Mouse (Mus musculus) limb, embryonic 10.5 days (tissue): ENCODE measurements around the gene Caprin1. TPM values are rescaled to one million over a fixed set of nuclear protein-coding genes. Genes with fewer than 3 reads are reported as not detected.

Experiments used
- DNase-seq: peaks from one replicate; pipeline ENCODE4 v3.0.0-alpha.2; 2017; ENCODE audit warnings: low spot score
- H3K27ac ChIP-seq: fragments of 300-500 bp; sonication (generic); 2 replicates; pipeline ENCODE4 v1.5.1; 2016; ENCODE audit warnings: mild to moderate bottlenecking
- H3K27me3 ChIP-seq: fragments of 300-500 bp; sonication (generic); 2 replicates; pipeline ENCODE4 v1.6.1; 2016; ENCODE audit warnings: low read depth, mild to moderate bottlenecking; ENCODE audit not compliant: poor library complexity, severe bottlenecking
- H3K36me3 ChIP-seq: fragments of 300-500 bp; sonication (generic); 2 replicates; pipeline ENCODE4 v1.6.1; 2016; ENCODE audit warnings: mild to moderate bottlenecking, moderate library complexity
- H3K4me1 ChIP-seq: fragments of 300-500 bp; sonication (generic); 2 replicates; pipeline ENCODE4 v1.6.1; 2016
- H3K4me3 ChIP-seq: fragments of 300-500 bp; sonication (generic); 2 replicates; pipeline ENCODE4 v1.5.1; 2016; ENCODE audit warnings: mild to moderate bottlenecking, moderate library complexity
- H3K9me3 ChIP-seq: fragments of 300-500 bp; sonication (generic); replicated peaks from 2 replicates; pipeline ENCODE4 v1.6.1; 2016; ENCODE audit warnings: mild to moderate bottlenecking
- WGBS: fragments of 180-500 bp; shearing (Covaris S2); methylation state at CpG from one replicate; pipeline ENCODE4 v1.1.7; 2016; 5-methylcytosine and 5-hydroxymethylcytosine counted together
- polyA plus RNA-seq: library from polyadenylated mRNA; unstranded; fragments of >200 nt; fragmentation: Nextera tagmentation; extraction: Ambion mirVana; gene quantifications from 2 replicates; pipeline ENCODE4 v1.2.1, GENCODE M21; 2016

Caprin1 gene
- polyA plus RNA-seq = 513 and 547 TPM in 2 replicates

DNA sequence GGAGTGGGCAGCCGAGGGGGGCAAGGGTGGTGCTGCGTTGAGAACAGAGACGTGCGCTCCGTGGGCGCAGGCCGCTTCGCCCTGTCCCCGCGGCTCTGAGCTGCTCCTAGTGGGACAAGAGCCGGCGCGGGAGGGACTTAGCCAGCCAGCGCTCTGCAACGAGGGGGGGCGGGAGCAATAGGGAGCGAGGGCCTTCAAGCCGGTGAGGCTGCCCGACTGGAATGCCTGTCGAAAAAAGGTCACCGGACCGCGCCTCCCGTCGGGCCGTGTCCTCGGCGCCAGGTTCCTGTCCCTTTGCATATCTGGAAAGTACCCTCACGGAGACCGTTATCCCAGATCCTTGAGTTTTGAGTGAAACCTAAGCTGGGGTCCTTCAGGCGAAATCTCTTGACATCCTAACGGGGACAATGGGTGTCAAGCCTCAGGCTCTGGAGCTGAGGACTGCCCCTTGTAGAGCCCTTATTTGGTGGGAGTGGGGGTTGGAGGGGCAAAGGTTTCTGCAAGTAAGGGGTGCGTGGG is at the start of gene Caprin1:
TSS of gene Caprin1 (minus strand) at position 159 of the 519 bp plus-strand sequence.
- peaks cover 24% of the 10 kb centered on the region for H3K4me1 ChIP-seq
- under 1% methylated on average over 31 of the region's 33 CpGs for WGBS
- H3K9me3 ChIP-seq = no peaks in the 10 kb centered on the region
- H3K27me3 ChIP-seq = no peaks in the 10 kb centered on the region
- peak; percentile 96 for DNase-seq
- H3K36me3 ChIP-seq = peaks cover 28% of the 10 kb centered on the region
- peak within 1 kb of the TSS; percentile 82 for H3K4me3 ChIP-seq
- peak within 1 kb of the TSS; percentile 100 for H3K27ac ChIP-seq

DNA sequence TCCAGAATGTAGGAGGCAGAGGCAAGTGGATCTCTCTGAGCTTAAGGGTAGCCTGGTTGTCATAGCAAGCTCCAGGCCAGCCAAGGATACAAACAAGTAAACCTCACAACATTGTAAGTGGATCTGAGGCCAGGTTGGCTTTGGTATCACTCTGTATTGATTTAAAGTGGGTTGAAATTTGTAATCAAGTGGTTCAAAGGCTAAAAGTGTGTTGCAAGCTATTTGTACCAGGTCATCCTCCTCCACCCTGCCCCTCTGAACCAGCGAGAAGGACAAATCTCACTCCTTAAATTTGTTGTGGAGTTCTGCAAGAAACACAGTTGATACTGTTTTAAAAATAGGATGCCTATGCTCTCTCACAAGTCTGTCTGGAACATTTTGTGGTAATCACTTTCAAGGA is 49.4 kb upstream of the Caprin1 start:
- WGBS = 95% methylated on average over 1 of the region's 1 CpGs
- Histone ChIP-seq H3K4me3 (no peak overlapping the region), H3K4me1 (no peaks in the 10 kb centered on the region), H3K9me3 (no peaks in the 10 kb centered on the region), H3K27me3 (no peaks in the 10 kb centered on the region), H3K27ac (no peak overlapping the region), H3K36me3 (no peaks in the 10 kb centered on the region)
- DNase-seq = no peak

DNA sequence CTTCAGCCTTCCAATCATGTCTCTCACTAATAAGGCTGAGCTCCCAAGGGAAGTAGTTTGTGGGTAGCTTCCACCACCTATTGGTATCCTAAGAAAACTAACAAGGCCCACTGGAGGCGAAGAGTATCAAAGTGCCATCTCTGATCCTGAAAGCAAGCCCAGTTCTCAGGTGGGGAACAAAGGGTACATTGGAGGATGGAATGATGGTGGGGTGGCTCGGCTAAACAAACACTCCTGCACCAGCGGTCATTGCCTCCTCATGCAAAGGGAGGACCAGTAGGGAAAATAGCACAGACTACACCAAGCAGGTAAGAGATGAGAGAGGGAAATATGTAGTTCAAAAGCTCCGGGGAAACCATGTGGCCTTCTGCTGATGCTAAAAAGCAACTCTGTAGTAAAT is 48.8 kb upstream of the Caprin1 start:
- no peaks in the 10 kb centered on the region for H3K4me1 ChIP-seq
- WGBS = 90% methylated on average over 4 of the region's 4 CpGs
- no peak for DNase-seq
- H3K36me3 ChIP-seq = no peaks in the 10 kb centered on the region
- H3K9me3 ChIP-seq = no peaks in the 10 kb centered on the region
- H3K27ac ChIP-seq = no peak overlapping the region
- no peak overlapping the region for H3K4me3 ChIP-seq
- no peaks in the 10 kb centered on the region for H3K27me3 ChIP-seq

DNA sequence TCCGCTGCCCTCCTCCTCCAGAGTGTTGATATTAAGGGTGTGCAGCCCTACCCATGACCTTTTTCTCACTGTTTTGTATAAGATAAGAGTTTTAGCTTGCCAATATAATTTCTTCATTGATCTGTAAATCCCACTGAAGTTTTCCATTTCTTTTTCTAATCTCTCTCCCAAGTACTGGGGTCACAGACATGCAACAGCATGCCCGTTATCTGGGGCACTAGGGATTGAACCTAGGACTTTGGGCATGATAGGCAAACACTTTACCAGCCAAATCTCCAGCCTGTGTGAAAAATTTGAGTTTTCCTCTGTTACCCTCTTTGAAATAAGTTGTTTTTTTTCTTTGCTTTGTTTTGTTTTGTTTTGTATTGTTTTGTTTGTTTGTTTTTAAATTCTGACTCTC is 46.6 kb upstream of the Caprin1 start:
- DNase-seq = no peak
- Histone ChIP-seq H3K36me3 (no peaks in the 10 kb centered on the region), H3K27ac (no peak overlapping the region), H3K4me1 (peaks cover 12% of the 10 kb centered on the region), H3K9me3 (no peaks in the 10 kb centered on the region), H3K4me3 (no peak overlapping the region), H3K27me3 (no peaks in the 10 kb centered on the region)
- 94% methylated on average over 2 of the region's 2 CpGs for WGBS

DNA sequence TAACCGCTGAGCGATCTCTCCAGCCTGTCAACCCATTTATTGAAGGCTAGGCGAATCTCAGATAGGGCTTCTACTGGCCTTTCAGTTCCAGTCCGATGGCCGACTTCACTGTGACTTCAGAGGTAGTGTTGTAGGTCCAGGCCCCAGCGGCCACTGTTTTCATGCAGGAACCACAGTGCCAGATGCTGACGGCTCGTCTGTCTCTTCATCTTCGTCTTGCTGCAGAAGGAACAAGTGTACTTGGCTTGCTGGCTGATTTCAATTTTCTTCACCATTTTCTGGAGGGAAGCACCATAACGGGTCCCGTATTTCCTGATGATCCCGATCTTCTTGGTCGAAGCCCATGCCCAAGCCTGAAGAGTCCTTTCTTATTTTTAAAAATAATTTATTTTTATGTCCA is 45.9 kb upstream of the Caprin1 start:
- Histone ChIP-seq H3K27me3 (no peaks in the 10 kb centered on the region), H3K27ac (no peak overlapping the region), H3K4me1 (peaks cover 12% of the 10 kb centered on the region), H3K9me3 (no peaks in the 10 kb centered on the region), H3K4me3 (no peak overlapping the region), H3K36me3 (no peaks in the 10 kb centered on the region)
- WGBS = 95% methylated on average over 13 of the region's 13 CpGs
- no peak for DNase-seq

DNA sequence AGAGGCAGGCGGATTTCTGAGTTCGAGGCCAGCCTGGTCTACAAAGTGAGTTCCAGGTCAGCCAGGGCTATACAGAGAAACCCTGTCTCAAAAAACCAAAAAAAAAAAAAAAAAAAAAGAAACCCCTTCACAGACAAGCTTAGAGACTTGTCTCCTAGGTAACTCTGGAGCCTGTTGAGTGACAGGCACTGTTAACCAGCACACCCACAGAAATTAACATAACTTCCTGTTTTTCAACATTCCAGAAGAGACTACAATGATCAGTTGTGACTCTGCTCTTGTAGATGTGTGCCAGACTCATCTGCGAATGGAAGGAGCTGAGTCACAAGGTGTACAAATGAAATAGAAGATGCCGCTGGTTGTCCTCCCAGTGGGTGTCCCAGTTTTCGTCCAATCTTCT is 44.9 kb upstream of the Caprin1 start:
- H3K4me1 ChIP-seq = peaks cover 12% of the 10 kb centered on the region
- DNase-seq = no peak
- no peaks in the 10 kb centered on the region for H3K27me3 ChIP-seq
- 90% methylated on average over 5 of the region's 5 CpGs for WGBS
- H3K9me3 ChIP-seq = no peaks in the 10 kb centered on the region
- H3K27ac ChIP-seq = no peak overlapping the region
- no peaks in the 10 kb centered on the region for H3K36me3 ChIP-seq
- no peak overlapping the region for H3K4me3 ChIP-seq

DNA sequence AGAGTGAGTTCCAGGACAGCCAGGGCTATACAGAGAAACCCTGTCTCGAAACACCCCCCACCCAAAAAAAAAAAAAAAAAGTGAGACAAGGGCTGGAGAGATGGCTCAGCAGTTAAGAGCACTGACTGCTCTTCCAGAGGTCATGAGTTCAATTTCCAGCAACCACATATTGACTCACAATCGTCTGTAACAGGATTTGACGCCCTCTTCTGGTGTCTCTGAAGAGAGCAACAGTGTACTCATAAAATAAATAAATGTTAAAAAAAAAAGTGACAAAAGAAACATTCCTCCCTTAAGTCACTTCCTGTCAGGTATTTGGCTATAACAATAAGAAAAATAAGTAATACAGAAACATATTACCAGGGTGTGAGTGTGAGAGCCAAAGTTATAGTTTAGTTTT is 41.0 kb upstream of the Caprin1 start:
- H3K36me3 ChIP-seq = no peaks in the 10 kb centered on the region
- no peak overlapping the region for H3K27ac ChIP-seq
- no peak for DNase-seq
- peaks cover 17% of the 10 kb centered on the region for H3K4me1 ChIP-seq
- no peaks in the 10 kb centered on the region for H3K9me3 ChIP-seq
- H3K27me3 ChIP-seq = no peaks in the 10 kb centered on the region
- no peak overlapping the region for H3K4me3 ChIP-seq
- WGBS = 75% methylated on average over 3 of the region's 3 CpGs

DNA sequence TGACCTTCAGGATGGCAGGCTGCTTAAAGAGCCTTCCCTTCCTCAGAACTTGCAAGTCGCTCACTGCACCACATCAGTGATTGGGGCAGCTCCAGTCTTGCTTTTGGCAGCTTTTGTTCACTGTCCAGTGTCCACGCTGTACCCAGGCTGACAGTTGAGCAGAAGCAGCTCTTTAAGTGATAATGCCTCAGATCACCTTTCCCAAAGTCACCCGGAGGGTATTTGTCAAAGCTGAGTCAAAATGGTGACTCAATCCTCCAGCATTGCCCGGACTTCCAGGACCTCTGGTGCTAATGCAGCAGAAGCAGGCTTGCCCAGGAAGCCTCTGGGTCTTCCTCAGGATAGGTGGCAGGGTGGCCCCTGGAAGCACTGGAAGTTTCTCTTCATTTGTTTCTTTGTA is 39.7 kb upstream of the Caprin1 start:
- H3K4me1 ChIP-seq = peaks cover 17% of the 10 kb centered on the region
- H3K36me3 ChIP-seq = no peaks in the 10 kb centered on the region
- no peak overlapping the region for H3K4me3 ChIP-seq
- H3K27ac ChIP-seq = no peak overlapping the region
- WGBS = 79% methylated on average over 4 of the region's 4 CpGs
- H3K9me3 ChIP-seq = no peaks in the 10 kb centered on the region
- H3K27me3 ChIP-seq = no peaks in the 10 kb centered on the region
- no peak for DNase-seq

DNA sequence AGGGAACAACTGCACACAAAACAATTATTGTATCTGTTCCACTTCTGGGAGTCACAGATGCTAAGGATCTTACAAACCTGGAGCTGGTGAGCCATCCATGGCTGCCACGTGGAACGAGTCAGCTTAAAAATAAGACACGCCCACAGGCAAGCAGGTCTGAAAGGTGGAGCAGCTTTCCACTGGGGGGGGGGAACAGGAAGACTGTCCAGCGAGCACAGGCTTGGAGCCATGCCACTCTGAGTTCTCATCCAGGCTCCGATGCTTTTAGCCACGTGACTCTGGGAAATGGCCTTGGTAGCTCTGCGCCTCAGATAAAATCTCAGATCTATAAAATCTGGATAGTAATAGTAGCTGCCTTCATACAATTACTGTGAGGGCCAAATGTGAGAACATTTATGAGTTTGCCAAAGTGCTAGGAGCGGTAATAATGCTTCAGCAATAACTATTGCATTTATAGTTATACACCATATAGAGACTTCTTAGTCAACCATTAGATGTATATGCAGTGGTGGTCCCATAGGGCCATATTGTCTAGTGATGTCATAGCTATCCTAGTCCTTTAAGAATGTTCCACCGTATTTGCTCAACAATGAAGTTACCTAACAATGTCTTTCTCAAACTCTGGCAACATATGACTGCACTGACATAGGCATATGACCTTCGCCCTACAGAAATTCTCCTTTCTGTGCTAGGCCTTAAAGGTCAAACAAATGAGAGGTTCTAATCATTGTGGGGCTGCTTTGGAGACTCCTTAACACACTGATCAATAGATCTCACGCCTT is 38.4 kb upstream of the Caprin1 start:
- Histone ChIP-seq H3K4me1 (peaks cover 17% of the 10 kb centered on the region), H3K36me3 (no peaks in the 10 kb centered on the region), H3K27me3 (no peaks in the 10 kb centered on the region), H3K4me3 (no peak overlapping the region), H3K9me3 (no peaks in the 10 kb centered on the region), H3K27ac (no peak overlapping the region)
- no peak for DNase-seq
- 85% methylated on average over 11 of the region's 11 CpGs for WGBS

DNA sequence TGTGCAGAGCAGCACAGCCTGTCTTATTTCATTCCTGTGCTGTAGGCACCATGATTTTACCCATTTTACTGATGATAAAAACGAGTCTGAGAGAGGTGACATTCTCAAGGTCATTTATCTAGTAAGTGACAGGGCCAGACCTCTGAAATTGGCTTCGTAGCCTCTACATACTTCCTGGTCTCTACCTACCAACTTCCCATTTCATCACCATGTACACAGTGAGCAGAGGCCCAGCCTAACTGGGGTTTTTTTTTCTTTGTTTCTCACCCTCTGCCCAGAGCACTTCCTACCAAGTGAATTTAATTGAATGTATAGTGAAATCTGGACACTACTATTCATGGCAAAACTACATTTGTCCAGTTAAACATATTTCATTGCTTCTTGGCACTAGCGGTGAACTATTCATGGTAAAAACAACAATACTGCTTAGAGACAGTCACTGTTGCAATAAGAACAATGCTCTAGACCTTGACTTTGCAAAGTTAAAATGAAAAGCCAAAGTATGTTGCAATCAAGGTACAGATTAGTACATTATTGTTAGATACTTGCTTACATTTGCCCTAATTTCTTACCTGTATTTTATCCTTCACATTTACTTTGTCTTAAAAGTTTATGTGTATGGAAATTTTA is 36.5 kb upstream of the Caprin1 start:
- Histone ChIP-seq H3K36me3 (no peaks in the 10 kb centered on the region), H3K4me3 (no peak overlapping the region), H3K4me1 (peaks cover 5% of the 10 kb centered on the region; the same call in 1 of the 2 replicates), H3K27ac (no peak overlapping the region), H3K27me3 (no peaks in the 10 kb centered on the region), H3K9me3 (no peaks in the 10 kb centered on the region)
- WGBS = 76% methylated on average over 3 of the region's 3 CpGs
- DNase-seq = no peak

DNA sequence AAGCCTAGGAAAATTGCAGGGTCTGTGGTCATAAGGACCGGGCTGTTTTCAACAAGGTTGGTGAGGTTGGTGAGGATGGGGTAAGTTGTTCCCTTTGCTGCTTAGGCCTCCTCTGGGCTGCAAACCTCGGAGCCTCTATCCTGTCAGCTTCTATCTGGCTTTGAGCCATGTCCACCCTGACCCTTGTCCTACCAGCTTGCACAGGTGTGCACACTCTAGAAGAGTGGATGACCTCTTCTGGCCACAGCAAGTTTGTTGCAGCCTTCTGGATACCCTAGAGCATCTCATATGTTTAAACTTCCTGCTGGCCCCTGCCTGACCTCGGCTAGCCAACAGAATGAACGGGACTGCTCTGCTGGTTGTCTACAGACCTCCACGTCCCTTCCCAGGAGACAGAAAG is 35.5 kb upstream of the Caprin1 start:
- H3K9me3 ChIP-seq = no peaks in the 10 kb centered on the region
- no peak overlapping the region for H3K27ac ChIP-seq
- H3K36me3 ChIP-seq = no peaks in the 10 kb centered on the region
- peaks cover 5% of the 10 kb centered on the region; the same call in 1 of the 2 replicates for H3K4me1 ChIP-seq
- 56% methylated on average over 5 of the region's 5 CpGs for WGBS
- H3K4me3 ChIP-seq = no peak overlapping the region
- no peak for DNase-seq
- no peaks in the 10 kb centered on the region for H3K27me3 ChIP-seq

DNA sequence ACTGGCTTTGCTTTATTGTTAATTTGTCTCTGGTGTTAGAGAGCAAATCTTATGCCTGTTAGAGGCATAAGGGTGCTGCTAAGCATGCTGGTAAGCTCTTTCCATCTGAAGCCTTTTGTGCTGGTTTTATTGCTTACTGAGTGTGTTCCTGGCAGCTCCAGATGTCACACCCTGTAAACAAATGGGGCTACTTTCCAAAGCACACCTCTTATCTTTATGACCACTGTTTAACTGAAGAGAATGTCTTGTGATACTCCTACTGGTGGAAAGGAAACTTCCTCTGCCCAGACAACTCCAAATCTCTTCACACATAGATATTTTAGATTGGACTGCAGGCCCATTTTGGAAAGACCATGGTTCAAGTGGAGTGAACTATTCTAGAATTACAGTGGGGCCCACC is 31.5 kb upstream of the Caprin1 start:
- H3K27me3 ChIP-seq = no peaks in the 10 kb centered on the region
- no peaks in the 10 kb centered on the region for H3K4me1 ChIP-seq
- no peaks in the 10 kb centered on the region for H3K36me3 ChIP-seq
- no peak overlapping the region for H3K27ac ChIP-seq
- H3K9me3 ChIP-seq = no peaks in the 10 kb centered on the region
- H3K4me3 ChIP-seq = no peak overlapping the region
- DNase-seq = no peak

DNA sequence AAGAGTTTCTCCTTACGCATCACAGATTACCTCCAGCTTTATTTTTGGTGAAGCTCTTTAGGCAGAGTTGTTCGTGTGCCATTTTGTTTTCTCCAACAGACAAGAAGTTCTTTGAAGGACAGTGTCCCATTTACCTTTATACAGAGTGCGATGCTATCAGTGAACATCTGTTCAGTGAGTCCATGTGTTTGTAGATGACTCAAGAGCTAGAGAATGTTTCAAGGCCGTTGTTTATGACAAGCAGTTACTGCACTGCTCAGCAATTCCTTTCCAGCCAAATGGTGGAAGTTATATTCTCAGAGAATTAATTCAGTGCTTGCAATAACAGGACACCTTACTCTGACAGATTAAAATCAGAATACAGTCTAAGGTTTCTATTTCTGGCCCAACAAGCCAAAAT is 27.5 kb upstream of the Caprin1 start:
- Histone ChIP-seq H3K27me3 (no peaks in the 10 kb centered on the region), H3K9me3 (no peaks in the 10 kb centered on the region), H3K36me3 (no peaks in the 10 kb centered on the region), H3K27ac (no peak overlapping the region), H3K4me1 (no peaks in the 10 kb centered on the region), H3K4me3 (no peak overlapping the region)
- no peak for DNase-seq
- 92% methylated on average over 4 of the region's 4 CpGs for WGBS
